Mouse (Mus musculus) left cerebral cortex, postnatal 4 days (tissue): Measurements from ENCODE around the gene Orai2. TPM values are rescaled to one million over a fixed set of nuclear protein-coding genes. Genes with fewer than 3 reads are reported as not detected.
"Not testable (repeated sequence)": the region's sequence is repeated elsewhere in the genome, so short reads cannot be mapped to it uniquely, and the experiment has no call there.

Source experiments
- DNase-seq: peaks from one replicate; pipeline ENCODE4 v3.0.0-alpha.2; 2022
- intact Hi-C: fragments of 180-260 bp; cut with DNase I; formaldehyde crosslinking; loops from one replicate; pipeline ENCODE4 v1.15.1; 2025
- total RNA-seq, 2 experiments: library from RNA; stranded (reverse); gene quantifications; 2 replicates each; pipeline ENCODE4 v1.2.3; 2021

Gene Orai2
- 10 to 100 TPM; 56.5 to 58.2 TPM for total RNA-seq

- intact Hi-C loops: loop anchor here (5.0 kb wide), 1 partner anchor 33 kb away; the partner anchor contains the start of genes Alkbh4 and Lrwd1
Observed at GRCm38 (mm10) chr5:136170512-136171362, at the start of gene Orai2. Gene Orai2 (minus strand): TSS chr5:136170713.

DNA sequence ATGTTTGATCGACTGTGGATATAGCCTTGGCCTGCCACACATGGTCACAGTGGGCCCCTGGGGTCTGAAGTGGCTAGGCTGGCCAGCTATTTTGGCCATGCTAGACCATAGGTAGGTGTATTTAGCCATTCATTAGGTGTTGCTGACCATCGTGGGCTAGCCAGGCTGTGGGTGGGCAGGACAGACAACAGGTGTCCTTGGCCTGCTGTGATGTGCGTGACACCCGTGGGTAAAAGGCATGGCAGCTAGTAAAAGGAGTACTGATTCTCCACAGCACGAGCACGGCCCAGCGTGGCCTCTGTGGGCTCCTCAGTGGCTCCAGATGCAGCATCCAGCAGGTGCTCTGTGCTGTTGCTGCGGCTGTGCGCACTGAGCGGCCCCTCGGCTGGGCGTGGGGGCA, 48.1 kb upstream of the Orai2 start:
- intact Hi-C loops: no loop called here

More at GRCm38 (mm10) chr5:136170512-136171362, at the start of gene Orai2:
- peak; percentile 90 for DNase-seq

GRCm38 (mm10) chr5:136217932-136218381, 47.4 kb upstream of the Orai2 start:
- intact Hi-C loops: no loop called here
- no peak for DNase-seq

More for the DNA sequence above, 48.1 kb upstream of the Orai2 start:
- no peak for DNase-seq

DNA sequence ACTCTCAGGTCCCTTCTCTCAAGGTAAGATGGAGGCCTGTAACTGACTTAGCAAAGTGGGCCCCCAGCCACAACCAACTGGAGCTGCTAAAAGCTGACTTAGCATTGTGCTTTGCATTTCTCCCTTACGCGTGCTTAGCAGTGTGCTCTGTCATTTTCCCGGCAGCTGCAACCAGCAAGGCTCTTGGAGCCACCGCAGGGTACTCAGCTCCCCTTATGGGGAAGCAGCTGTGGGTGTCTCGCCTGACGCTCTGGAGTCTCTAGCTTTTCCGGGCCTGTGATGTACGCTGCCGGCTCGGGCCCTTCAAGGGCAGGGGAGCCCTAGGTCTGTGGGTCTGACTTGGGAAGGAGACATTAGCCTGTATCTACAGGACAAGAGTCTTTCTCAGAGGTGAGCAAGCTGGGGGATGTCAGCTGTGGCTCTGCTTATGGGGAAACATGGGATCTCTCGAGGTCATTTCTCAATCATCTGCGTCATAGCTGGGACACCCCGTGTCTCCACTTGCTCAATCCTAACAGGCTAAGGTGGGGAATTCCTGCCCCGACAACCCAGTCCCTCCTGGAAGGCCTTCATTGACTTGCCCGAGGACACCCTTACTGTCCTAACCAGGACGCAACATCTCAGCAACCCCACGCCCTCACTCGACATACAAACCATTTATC, 46.6 kb upstream of the Orai2 start:
- intact Hi-C loops: no loop called here
- no peak for DNase-seq

DNA sequence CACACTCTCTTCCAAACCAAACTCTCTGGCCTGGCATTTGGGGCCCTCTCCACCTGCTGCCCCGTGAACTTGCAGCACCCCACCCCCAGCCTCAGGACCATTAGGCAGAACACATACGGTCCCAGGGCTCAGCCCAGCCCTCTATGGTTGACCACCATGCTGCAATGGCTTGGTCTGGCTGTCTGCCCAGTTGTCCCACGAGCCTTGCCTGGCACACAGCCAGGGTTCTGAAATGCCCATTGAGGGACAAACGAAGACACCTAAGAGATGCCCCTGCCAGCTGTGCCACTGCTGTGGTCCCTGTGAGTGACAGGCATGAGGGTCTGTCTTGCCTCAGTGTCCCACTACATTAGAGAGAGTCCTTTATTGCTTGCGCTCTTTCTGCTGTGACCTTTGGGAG, 45.4 kb upstream of the Orai2 start:
- intact Hi-C loops: no loop called here
- DNase-seq: peak; percentile 52

DNA sequence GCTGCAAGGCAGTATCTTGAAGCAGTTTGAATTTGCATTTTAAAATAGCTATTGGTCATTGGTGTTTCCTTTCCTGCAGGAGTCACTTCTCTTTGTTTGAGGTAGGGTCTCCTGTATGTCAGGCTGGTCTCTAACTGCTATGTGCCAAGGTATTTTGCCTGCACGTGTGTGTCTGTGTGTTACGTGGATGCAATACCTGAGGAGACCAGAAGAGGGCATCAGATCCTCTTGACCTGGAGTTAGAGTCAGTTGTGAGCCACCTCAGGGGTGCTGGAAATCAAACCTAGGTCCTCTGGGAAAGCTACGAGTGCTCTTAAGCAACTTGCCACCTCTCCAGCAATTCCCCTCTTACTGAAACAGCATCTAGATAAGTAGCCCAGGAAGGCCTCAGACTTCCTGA, 44.7 kb upstream of the Orai2 start:
- no peak for DNase-seq
- intact Hi-C loops: no loop called here

- intact Hi-C loops: no loop called here
Observed at GRCm38 (mm10) chr5:136213716-136214115, 43.2 kb upstream of the Orai2 start.

DNA sequence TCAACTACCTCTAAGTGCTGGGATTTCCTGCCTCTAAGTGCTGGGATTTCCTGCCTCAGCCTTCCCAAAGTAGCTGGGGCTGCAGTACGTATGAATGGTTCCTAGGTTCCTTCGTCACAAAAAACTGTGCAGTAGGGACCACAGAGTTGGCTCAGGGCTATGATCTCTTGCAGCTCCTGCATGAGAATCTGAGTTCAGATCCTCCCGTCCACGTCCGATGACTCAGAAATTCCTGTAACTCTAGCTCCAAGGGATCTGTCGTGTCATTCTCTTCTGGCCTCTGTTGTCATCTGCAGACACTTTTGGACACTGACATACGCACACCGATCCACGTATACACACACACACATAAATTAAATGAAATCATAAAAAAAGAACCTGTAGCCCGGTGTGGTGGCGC, 42.2 kb upstream of the Orai2 start:
- no peak for DNase-seq
- intact Hi-C loops: no loop called here

More at GRCm38 (mm10) chr5:136213716-136214115, 43.2 kb upstream of the Orai2 start:
- DNase-seq: no peak

DNA sequence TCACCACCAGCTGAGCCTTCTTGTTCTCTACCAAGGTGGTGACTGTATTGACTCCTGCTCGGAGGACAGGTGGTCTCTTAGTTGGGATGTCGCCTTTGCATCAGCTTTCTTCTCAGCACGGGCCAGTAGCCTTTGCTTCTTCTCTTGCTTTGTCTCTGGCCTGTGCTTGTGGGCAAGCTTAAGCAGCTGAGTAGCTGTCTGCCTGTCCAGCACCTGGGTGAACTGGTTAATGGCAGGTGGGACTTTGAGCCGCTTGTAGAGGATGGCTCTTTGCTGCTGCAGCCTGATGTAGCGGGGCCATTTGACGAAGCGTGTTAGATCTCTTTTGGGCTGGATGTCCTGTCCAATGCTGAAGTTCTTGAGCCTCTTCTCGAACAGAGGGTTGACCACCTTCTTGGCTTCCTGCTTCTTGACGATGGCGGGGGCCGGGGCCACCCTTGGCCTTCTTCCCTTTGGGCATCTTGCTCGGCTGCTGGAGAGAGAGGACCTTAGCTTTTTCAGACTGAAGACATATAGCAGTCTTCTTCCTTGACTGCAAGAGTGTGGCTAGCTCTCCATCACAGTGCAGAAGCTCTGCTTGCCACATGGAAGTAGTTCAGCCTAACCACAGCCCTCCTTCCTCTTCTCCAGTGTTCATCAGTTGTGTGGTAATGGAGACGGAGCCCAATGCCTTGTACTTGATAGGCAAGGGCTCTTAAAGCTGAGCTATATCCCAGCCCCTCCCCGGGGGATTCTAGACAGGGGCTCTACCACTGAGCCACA, 41.0 kb upstream of the Orai2 start:
- intact Hi-C loops, DNase-seq: not testable (repeated sequence)

DNA sequence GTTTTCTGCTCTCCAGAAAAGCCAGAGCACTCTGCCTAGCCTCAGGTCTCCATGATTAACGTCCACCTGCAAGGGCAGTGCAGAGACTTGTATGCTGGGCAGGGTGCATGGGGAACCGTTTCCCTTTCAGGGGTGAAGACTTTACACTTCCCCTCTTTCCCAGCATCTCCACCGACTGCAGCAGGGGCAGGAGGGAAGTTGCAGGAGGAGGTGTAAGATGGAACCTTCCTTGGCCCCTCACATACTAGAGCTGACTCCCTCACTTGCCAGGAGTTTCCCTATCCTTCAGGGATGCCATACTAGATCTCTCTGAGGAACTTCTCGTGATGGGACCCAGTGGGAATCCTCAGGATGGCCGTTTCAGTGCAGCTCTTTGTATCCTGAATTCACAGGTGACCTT, 40.0 kb upstream of the Orai2 start:
- intact Hi-C loops: no loop called here

DNA sequence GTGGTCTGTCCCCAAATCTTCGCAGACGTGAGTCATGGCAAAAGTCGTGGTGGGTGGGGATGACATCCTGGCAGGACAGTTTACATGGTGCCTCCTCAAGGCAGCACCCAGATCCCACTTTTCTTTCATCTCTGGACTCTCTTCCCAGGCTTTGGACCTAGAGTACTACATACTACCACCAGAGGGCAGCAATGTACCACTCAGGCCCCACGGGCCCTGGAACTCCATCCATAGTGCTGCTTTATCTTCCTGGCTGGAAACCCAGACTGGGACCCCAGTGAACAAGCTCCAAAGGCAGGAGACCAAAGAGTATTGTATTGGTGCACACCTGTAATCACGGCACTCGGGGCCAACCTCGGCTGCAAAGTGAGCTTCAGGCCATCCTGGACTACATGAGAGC, 31.3 kb upstream of the Orai2 start:
- peak; percentile 69 for DNase-seq
- intact Hi-C loops: loop anchor here (2.0 kb wide), 1 partner anchor 51 kb away; no protein-coding TSS in a partner anchor

More for the DNA sequence above, 40.0 kb upstream of the Orai2 start:
- DNase-seq: no peak

DNA sequence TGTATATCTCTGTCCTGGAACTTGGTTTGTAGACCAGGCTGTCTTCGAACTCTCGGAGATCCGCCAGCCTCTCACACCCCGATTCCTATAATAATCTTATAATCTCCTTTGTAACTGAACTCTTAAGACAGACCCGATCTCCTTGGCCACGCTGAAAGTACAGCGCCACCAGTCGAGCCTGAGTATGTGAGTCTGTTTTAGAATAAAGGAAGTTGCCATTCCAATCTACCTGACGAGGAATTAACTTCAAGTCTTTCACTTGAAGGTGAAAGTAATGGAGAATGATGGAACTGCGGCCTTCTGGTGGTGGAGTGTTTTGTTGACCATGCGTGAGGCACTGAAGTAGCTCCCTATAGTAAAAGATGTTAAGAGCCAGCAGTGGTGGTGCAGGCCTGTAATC, 29.0 kb upstream of the Orai2 start:
- DNase-seq: no peak
- intact Hi-C loops: loop anchor here (5.0 kb wide), 1 partner anchor 558 kb away; no protein-coding TSS in a partner anchor

DNA sequence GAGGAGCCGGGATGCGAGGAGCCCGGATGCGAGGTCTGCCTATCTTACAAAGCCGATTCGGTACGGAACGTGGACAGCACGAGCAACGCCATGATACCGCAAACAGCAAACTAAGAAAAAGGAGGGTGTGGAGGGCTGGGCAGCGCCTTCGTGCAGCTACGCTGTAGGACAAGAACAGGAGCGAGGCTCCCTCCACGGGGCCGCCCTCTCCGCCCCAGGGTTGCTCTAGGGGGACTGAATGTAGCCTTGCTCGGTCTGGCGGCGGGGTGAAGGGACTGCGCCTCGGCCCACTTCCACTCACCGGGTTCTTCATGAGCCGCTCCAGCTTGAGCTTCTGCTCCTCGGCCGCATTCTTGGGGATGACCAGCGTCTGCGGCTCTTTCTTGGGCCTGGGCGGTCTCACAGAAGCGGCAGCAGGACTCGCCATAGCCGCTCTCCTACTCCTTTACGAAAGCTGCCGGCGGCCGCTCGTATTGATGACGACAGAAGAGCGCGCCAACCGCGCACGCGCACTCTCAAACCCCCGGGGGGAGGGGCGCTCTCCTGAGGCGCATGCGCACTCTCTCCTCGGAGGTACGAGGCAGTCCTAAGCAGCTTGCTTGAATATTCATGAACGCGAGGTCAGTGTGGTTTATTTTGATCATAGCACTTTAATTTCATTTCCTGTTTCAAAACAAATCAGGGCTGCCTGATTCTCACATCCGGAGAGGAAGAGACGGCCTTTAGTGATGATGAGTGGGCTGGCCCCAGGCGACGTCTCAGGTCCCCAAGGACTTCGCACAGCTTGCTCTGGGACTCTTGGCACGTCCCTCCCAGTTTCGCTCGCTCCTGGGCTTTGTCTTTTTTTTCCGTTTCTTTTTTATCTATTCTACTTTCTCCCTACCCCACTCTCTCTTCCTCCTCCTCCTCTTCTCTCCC, 28.2 kb upstream of the Orai2 start, which contains the start of gene Prkrip1:
Gene Prkrip1, minus strand, starts transcription at position 490 of the 918 bp plus-strand sequence.
- intact Hi-C loops: loop anchor here (5.0 kb wide), 1 partner anchor 559 kb away; no protein-coding TSS in a partner anchor
- DNase-seq: peak; percentile 95

- DNase-seq: no peak
- intact Hi-C loops: no loop called here
Observed at GRCm38 (mm10) chr5:136191870-136192269, 21.4 kb upstream of the Orai2 start.

GRCm38 (mm10) chr5:136186723-136187122, 16.2 kb upstream of the Orai2 start:
- intact Hi-C loops: no loop called here

GRCm38 (mm10) chr5:136183766-136184165, 13.3 kb upstream of the Orai2 start:
- intact Hi-C loops: no loop called here
- DNase-seq: no peak

More at GRCm38 (mm10) chr5:136186723-136187122, 16.2 kb upstream of the Orai2 start:
- DNase-seq: peak; percentile 64

DNA sequence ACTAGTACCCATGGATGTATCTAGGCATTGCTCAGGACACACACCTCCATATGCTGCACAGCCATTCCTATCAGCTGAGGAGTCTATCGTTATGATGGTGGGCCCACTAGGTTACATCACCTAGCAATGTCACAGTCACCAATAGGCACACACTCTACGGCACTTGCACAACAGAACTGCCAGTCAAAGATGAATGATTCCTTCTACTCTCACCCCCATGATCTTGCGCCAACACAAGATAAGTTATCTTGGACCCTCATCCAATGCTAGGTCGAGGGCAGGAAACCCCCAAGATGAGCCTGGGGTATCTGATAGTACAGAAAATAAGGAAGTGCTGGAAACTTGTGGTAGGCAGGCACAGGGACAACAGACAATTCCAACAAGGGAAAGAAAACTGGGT, 12.3 kb upstream of the Orai2 start:
- DNase-seq: no peak
- intact Hi-C loops: no loop called here

- no peak for DNase-seq
- intact Hi-C loops: no loop called here
Observed at GRCm38 (mm10) chr5:136182049-136182448, 11.5 kb upstream of the Orai2 start.

DNA sequence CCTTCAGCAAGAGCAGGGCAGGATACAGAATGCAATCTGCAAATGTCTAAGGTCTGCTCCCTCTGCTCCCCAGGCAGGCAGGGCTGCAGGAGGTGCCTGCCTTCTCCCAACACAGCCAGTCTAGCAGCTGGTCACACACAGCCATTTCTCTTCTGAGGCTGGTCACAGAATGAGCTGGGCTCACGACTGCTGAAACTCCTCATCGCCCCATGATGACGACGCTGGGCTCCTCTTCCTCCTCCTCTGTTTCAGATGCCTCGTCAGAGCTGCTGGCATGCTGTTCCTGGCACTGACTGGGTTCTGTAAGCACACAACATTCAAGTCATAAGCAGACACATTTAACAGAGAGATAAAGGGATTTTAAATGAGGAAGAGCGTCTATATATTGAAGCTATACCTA, 10.7 kb upstream of the Orai2 start:
- no peak for DNase-seq
- intact Hi-C loops: no loop called here

- DNase-seq: no peak
Observed at GRCm38 (mm10) chr5:136179594-136179993, 9.1 kb upstream of the Orai2 start.

More at GRCm38 (mm10) chr5:136179594-136179993, 9.1 kb upstream of the Orai2 start:
- intact Hi-C loops: no loop called here
